Mouse (Mus musculus) G1E (cell line): ENCODE results near the gene Armcx6.

Source experiments
- CTCF ChIP-seq: IDR thresholded peaks from 2 replicates; pipeline ENCODE4 v1.5.1; 2012; ENCODE audit warnings: low read depth, low read length, inconsistent platforms, mixed read lengths
- GATA1 ChIP-seq: IDR thresholded peaks from 2 replicates; pipeline ENCODE4 v1.6.1; 2012; ENCODE audit warnings: borderline replicate concordance, low read length, inconsistent platforms, mixed read lengths

DNA sequence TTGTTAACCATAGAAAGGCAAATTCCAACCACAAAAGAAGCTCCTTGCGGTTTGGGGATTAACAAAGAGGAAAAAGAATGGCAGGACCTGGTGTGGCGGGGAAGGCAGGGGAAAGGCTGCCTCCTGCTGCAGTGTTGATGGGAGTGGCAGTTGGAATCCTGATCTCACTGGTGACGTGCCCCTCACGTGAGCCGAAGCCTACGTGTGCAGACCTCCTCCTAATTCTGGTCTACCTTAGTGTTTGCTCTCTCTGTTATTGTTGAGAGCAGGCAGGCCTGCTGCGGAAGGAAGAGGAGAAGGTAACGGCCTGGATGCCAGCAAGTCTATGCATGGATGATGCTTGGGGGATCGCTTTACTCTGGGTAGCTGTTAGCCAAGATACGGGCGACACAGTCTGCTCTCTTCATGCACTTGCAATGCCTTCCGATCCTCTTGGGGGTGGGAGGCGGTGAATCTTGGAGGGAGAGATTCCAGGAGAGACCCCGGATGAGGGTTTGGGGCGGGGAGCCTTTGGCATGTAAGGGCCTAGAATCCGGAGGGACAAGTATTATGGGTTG, 33.4 kb downstream of the Armcx6 start, which contains the start of gene Armcx1:
- TF ChIP-seq GATA1 (no peak), CTCF (no peak)
